Mouse (Mus musculus) MEL (cell line): Measurements from ENCODE around the gene Lrp6. TPM values are rescaled to one million over a fixed set of nuclear protein-coding genes. Genes with fewer than 3 reads are reported as not detected.
A peak's percentile ranks its signal among the peaks of the same experiment; 100 is the strongest.

Source experiments
- DNase-seq: peaks from one replicate; pipeline ENCODE4 v3.0.0; 2011; ENCODE audit warnings: low read depth, low spot score
- H3K27ac ChIP-seq: 2 replicates; pipeline ENCODE4 v1.5.1; 2012; ENCODE audit warnings: low read depth, mild to moderate bottlenecking, control low read depth, low read length, moderate library complexity; ENCODE audit not compliant: control insufficient read depth
- H3K27me3 ChIP-seq, 2 experiments: fragments of 150-350 bp in 1 of 2; sonication (generic) in 1 of 2; 2 replicates each; pipeline ENCODE4 v1.6.1; 2012; ENCODE audit warnings: low read length in 2 of 2, mild to moderate bottlenecking in 2 of 2, improper control_type of control experiment in 1 of 2, moderate library complexity in 1 of 2; ENCODE audit not compliant: insufficient read depth in 2 of 2, control insufficient read depth in 1 of 2
- H3K36me3 ChIP-seq, 2 experiments: 2 replicates each; pipeline ENCODE4 v1.6.1; 2012 to 2014; ENCODE audit warnings: low read length in 2 of 2, improper control_type of control experiment in 1 of 2, inconsistent platforms in 1 of 2, mild to moderate bottlenecking in 1 of 2; ENCODE audit not compliant: insufficient read depth in 2 of 2, control insufficient read depth in 1 of 2
- H3K4me1 ChIP-seq, 2 experiments: fragments of 150-350 bp in 1 of 2; sonication (generic) in 1 of 2; 2 replicates each; pipeline ENCODE4 v1.6.1; 2012; ENCODE audit warnings: low read length in 2 of 2, improper control_type of control experiment in 1 of 2, mild to moderate bottlenecking in 1 of 2; ENCODE audit not compliant: insufficient read depth in 2 of 2, control insufficient read depth in 1 of 2
- H3K4me3 ChIP-seq, 2 experiments: fragments of 150-350 bp in 1 of 2; sonication (generic) in 1 of 2; 2 replicates each; pipeline ENCODE4 v1.5.1; 2012; ENCODE audit warnings: low read depth in 2 of 2, low read length in 2 of 2, mild to moderate bottlenecking in 2 of 2, moderate library complexity in 2 of 2, control low read depth in 1 of 2, improper control_type of control experiment in 1 of 2; ENCODE audit not compliant: control insufficient read depth in 1 of 2, insufficient read depth in 1 of 2
- H3K79me2 ChIP-seq: 2 replicates; pipeline ENCODE4 v1.6.1; 2012; ENCODE audit warnings: mild to moderate bottlenecking, low read length, moderate library complexity; ENCODE audit not compliant: control insufficient read depth, poor library complexity, insufficient read depth
- H3K9ac ChIP-seq: 2 replicates; pipeline ENCODE4 v1.6.1; 2012; ENCODE audit warnings: low read depth, mild to moderate bottlenecking, control low read depth, low read length, moderate library complexity; ENCODE audit not compliant: control insufficient read depth, poor library complexity, severe bottlenecking
- H3K9me3 ChIP-seq: fragments of 150-350 bp; sonication (generic); replicated peaks from 2 replicates; pipeline ENCODE4 v1.6.1; 2012; ENCODE audit warnings: mild to moderate bottlenecking, low read length, improper control_type of control experiment, moderate library complexity; ENCODE audit not compliant: insufficient read depth
- BHLHE40 ChIP-seq: IDR thresholded peaks from 2 replicates; pipeline ENCODE4 v1.6.1; 2012; ENCODE audit warnings: low read depth, mild to moderate bottlenecking, inconsistent platforms, low read length, improper control_type of control experiment, borderline replicate concordance
- CHD1 ChIP-seq: IDR thresholded peaks from 2 replicates; pipeline ENCODE4 v1.6.1; 2012; ENCODE audit warnings: low read depth, mild to moderate bottlenecking, inconsistent platforms, low read length, improper control_type of control experiment
- CHD2 ChIP-seq: IDR thresholded peaks from 2 replicates; pipeline ENCODE4 v1.6.1; 2011; ENCODE audit warnings: low read length, improper control_type of control experiment
- E2F4 ChIP-seq: IDR thresholded peaks from 2 replicates; pipeline ENCODE4 v1.6.1; 2011; ENCODE audit warnings: low read depth, low read length, improper control_type of control experiment, borderline replicate concordance
- EP300 ChIP-seq, 2 experiments: IDR thresholded peaks; 2 replicates each; pipeline ENCODE4 v1.6.1; 2011; ENCODE audit warnings: improper control_type of control experiment in 2 of 2, low read length in 2 of 2, low read depth in 1 of 2, mild to moderate bottlenecking in 1 of 2
- ETS1 ChIP-seq: IDR thresholded peaks from 2 replicates; pipeline ENCODE4 v1.6.1; 2012; ENCODE audit warnings: low read depth, mild to moderate bottlenecking, inconsistent platforms, low read length, improper control_type of control experiment, moderate library complexity
- MAFK ChIP-seq: IDR thresholded peaks from 2 replicates; pipeline ENCODE4 v1.6.1; 2011; ENCODE audit warnings: low read depth, mild to moderate bottlenecking, low read length, improper control_type of control experiment, borderline replicate concordance
- MAX ChIP-seq: IDR thresholded peaks from 2 replicates; pipeline ENCODE4 v1.6.1; 2011; ENCODE audit warnings: low read length, improper control_type of control experiment
- MAZ ChIP-seq: IDR thresholded peaks from 2 replicates; pipeline ENCODE4 v1.6.1; 2012; ENCODE audit warnings: low read depth, mild to moderate bottlenecking, inconsistent platforms, low read length, improper control_type of control experiment
- MXI1 ChIP-seq: IDR thresholded peaks from 2 replicates; pipeline ENCODE4 v1.6.1; 2011; ENCODE audit warnings: mild to moderate bottlenecking, low read depth, low read length, improper control_type of control experiment
- NELFE ChIP-seq: IDR thresholded peaks from 2 replicates; pipeline ENCODE4 v1.6.1; 2011; ENCODE audit warnings: low read depth, low read length, improper control_type of control experiment
- NRF1 ChIP-seq: IDR thresholded peaks from 2 replicates; pipeline ENCODE4 v1.6.1; 2014; ENCODE audit warnings: low read depth, mild to moderate bottlenecking, inconsistent platforms, low read length, improper control_type of control experiment, moderate library complexity; ENCODE audit not compliant: poor library complexity, insufficient read depth, severe bottlenecking
- POLR2A ChIP-seq, 2 experiments: IDR thresholded peaks; 2 replicates each; pipeline ENCODE4 v1.6.1; 2011 to 2012; ENCODE audit warnings: low read length in 2 of 2, mild to moderate bottlenecking in 2 of 2, control low read depth in 1 of 2, improper control_type of control experiment in 1 of 2, low read depth in 1 of 2, moderate library complexity in 1 of 2; ENCODE audit not compliant: control insufficient read depth in 1 of 2, insufficient read depth in 1 of 2, poor library complexity in 1 of 2
- POLR2AphosphoS2 ChIP-seq: IDR thresholded peaks from 2 replicates; pipeline ENCODE4 v1.6.1; 2011; ENCODE audit warnings: low read length, improper control_type of control experiment
- POLR2AphosphoS5 ChIP-seq: IDR thresholded peaks from 2 replicates; pipeline ENCODE4 v1.6.1; 2012; ENCODE audit warnings: low read depth, borderline replicate concordance, mild to moderate bottlenecking, inconsistent platforms, low read length, moderate library complexity, mixed read lengths
- RAD21 ChIP-seq: IDR thresholded peaks from 2 replicates; pipeline ENCODE4 v1.6.1; 2011; ENCODE audit warnings: mild to moderate bottlenecking, low read depth, low read length, improper control_type of control experiment
- RCOR1 ChIP-seq: IDR thresholded peaks from 2 replicates; pipeline ENCODE4 v1.6.1; 2012; ENCODE audit warnings: low read depth, mild to moderate bottlenecking, inconsistent platforms, low read length, improper control_type of control experiment
- SMC3 ChIP-seq: IDR thresholded peaks from 2 replicates; pipeline ENCODE4 v1.6.1; 2011; ENCODE audit warnings: low read depth, low read length, improper control_type of control experiment
- TAL1 ChIP-seq: IDR thresholded peaks from 2 replicates; pipeline ENCODE4 v1.6.1; 2012; ENCODE audit warnings: mild to moderate bottlenecking, inconsistent platforms, low read length, moderate library complexity, mixed read lengths
- USF1 ChIP-seq: IDR thresholded peaks from 2 replicates; pipeline ENCODE4 v1.6.1; 2014; ENCODE audit warnings: low read depth, mild to moderate bottlenecking, inconsistent platforms, low read length, improper control_type of control experiment, moderate library complexity
- USF2 ChIP-seq, 2 experiments: IDR thresholded peaks; 2 replicates each; pipeline ENCODE4 v1.6.1; 2011 to 2012; ENCODE audit warnings: improper control_type of control experiment in 2 of 2, low read length in 2 of 2, borderline replicate concordance in 1 of 2, inconsistent platforms in 1 of 2, low read depth in 1 of 2, mild to moderate bottlenecking in 1 of 2; ENCODE audit not compliant: insufficient read depth in 1 of 2
- ZKSCAN1 ChIP-seq: IDR thresholded peaks from 2 replicates; pipeline ENCODE4 v1.6.1; 2012; ENCODE audit warnings: low read depth, mild to moderate bottlenecking, inconsistent platforms, low read length, improper control_type of control experiment, moderate library complexity
- polyA plus RNA-seq, 2 experiments: library from polyadenylated mRNA; stranded (reverse) in 1 of 2; unstranded in 1 of 2; fragments of >175 nt in 1 of 2; fragments of >200 nt in 1 of 2; gene quantifications; 2 replicates each; pipeline versions ENCODE4 v1.2.1 to v1.2.4; 2012; ENCODE audit warnings: low replicate concordance in 2 of 2, low read depth in 1 of 2; ENCODE audit not compliant: insufficient read length in 2 of 2, insufficient read depth in 1 of 2, missing spikeins in 1 of 2
- total RNA-seq: library from RNA; depleted of rRNA; stranded (reverse); fragments of 300-350 nt; gene quantifications from 2 replicates; pipeline ENCODE4 v1.2.3, GENCODE M21; 2012

Gene Lrp6
- total and polyA plus RNA-seq, 3 experiments = 13.1 to 25.7 (median 17.2) TPM

GRCm38 (mm10) chr6:134567986-134568556 is 1.3 kb upstream of the Lrp6 start:
- TF ChIP-seq USF2 (IDR thresholded peaks at IDR 0.05; ENCODE audit: borderline replicate concordance in 1 of 2, insufficient read depth in 1 of 2, low read depth in 1 of 2, low read length in 2 of 2) = no peak
- no peak for TF ChIP-seq ZKSCAN1
- TF ChIP-seq POLR2AphosphoS2 = no peak
- no peak for TF ChIP-seq POLR2AphosphoS5
- no peak for TF ChIP-seq ETS1
- no peak for TF ChIP-seq SMC3
- no peak for TF ChIP-seq POLR2A (IDR thresholded peaks at IDR 0.05; ENCODE audit: control insufficient read depth in 1 of 2, insufficient read depth in 1 of 2, low read depth in 1 of 2, low read length in 2 of 2, poor library complexity in 1 of 2)
- no peak for TF ChIP-seq MAX
- TF ChIP-seq E2F4 = no peak
- TF ChIP-seq RCOR1 = no peak
- no peak for TF ChIP-seq CHD2
- no peak for TF ChIP-seq MAFK
- TF ChIP-seq RAD21 = no peak
- TF ChIP-seq MXI1 = no peak
- TF ChIP-seq TAL1 = no peak
- no peak for TF ChIP-seq EP300 (IDR thresholded peaks at IDR 0.05; ENCODE audit: low read depth in 1 of 2, low read length in 2 of 2)
- TF ChIP-seq MAZ = no peak
- TF ChIP-seq BHLHE40 = no peak
- no peak for TF ChIP-seq NELFE
- no peak for TF ChIP-seq USF1
- H3K36me3 ChIP-seq = peaks cover 0 to 12% of the 10 kb centered on the region in 2 experiments; a peak in 2 of 4 replicates
- peaks cover 0 to 4% of the 10 kb centered on the region in 2 experiments; a peak in 3 of 4 replicates for H3K27me3 ChIP-seq
- H3K4me1 ChIP-seq = peaks cover 3 to 4% of the 10 kb centered on the region in 2 experiments; a peak in 2 of 4 replicates
- H3K79me2 ChIP-seq = peaks cover 34% of the 10 kb centered on the region
- DNase-seq = no peak
- H3K9ac ChIP-seq = no peak overlapping the region
- no peak overlapping the region for H3K27ac ChIP-seq
- no peaks in the 10 kb centered on the region for H3K9me3 ChIP-seq
- H3K4me3 ChIP-seq = no peak overlapping the region

GRCm38 (mm10) chr6:134566248-134566817 is 432 bp downstream of the Lrp6 start:
- no peak for DNase-seq
- H3K36me3 ChIP-seq = peaks cover 0 to 12% of the 10 kb centered on the region in 2 experiments; a peak in 2 of 4 replicates
- H3K9ac ChIP-seq = peak overlapping the region; percentile 99
- TF ChIP-seq POLR2AphosphoS2 (no peak), CHD1 (peak; percentile 69; the same call in 1 of the 2 replicates), NRF1 (no peak)
- peaks cover 0 to 2% of the 10 kb centered on the region in 2 experiments; a peak in 2 of 4 replicates for H3K27me3 ChIP-seq
- no peaks in the 10 kb centered on the region for H3K9me3 ChIP-seq
- peaks cover 48% of the 10 kb centered on the region for H3K79me2 ChIP-seq
- H3K4me3 ChIP-seq = peak overlapping the region; percentile 81 to 87
- H3K4me1 ChIP-seq = peaks cover 3 to 4% of the 10 kb centered on the region in 2 experiments; a peak in 2 of 4 replicates
- H3K27ac ChIP-seq = no peak overlapping the region; the same call in 1 of the 2 replicates
